Mouse (Mus musculus) embryonic facial prominence, embryonic 15.5 days (tissue): Measurements from ENCODE around the gene Cdh4. TPM values are rescaled to one million over a fixed set of nuclear protein-coding genes. Genes with fewer than 3 reads are reported as not detected.
A peak's percentile ranks its signal among the peaks of the same experiment; 100 is the strongest.

Source experiments
- ATAC-seq: fragments of 200-750 bp; cut with Nextera tagmentation; 2 replicates; pipeline ENCODE4 v1.8.0; 2017; ENCODE audit warnings: low read depth, moderate TSS enrichment; ENCODE audit not compliant: insufficient number of reproducible peaks, low FRiP score, low TSS enrichment
- H3K27ac ChIP-seq: fragments of 300-500 bp; sonication (generic); replicated peaks from 2 replicates; pipeline ENCODE4 v1.5.1; 2015; ENCODE audit warnings: mild to moderate bottlenecking, inconsistent platforms
- H3K27me3 ChIP-seq: fragments of 300-500 bp; sonication (generic); 2 replicates; pipeline ENCODE4 v1.6.1; 2015; ENCODE audit warnings: inconsistent platforms
- H3K36me3 ChIP-seq: fragments of 300-500 bp; sonication (generic); 2 replicates; pipeline ENCODE4 v1.6.1; 2015; ENCODE audit warnings: mild to moderate bottlenecking, inconsistent platforms
- H3K4me1 ChIP-seq: fragments of 300-500 bp; sonication (generic); 2 replicates; pipeline ENCODE4 v1.6.1; 2015; ENCODE audit warnings: inconsistent platforms
- H3K4me2 ChIP-seq: fragments of 300-500 bp; sonication (generic); replicated peaks from 2 replicates; pipeline ENCODE4 v1.6.1; 2015; ENCODE audit warnings: mild to moderate bottlenecking, inconsistent platforms
- H3K4me3 ChIP-seq: fragments of 300-500 bp; sonication (generic); replicated peaks from 2 replicates; pipeline ENCODE4 v1.5.1; 2015; ENCODE audit warnings: mild to moderate bottlenecking, inconsistent platforms
- H3K9ac ChIP-seq: fragments of 300-500 bp; sonication (generic); 2 replicates; pipeline ENCODE4 v1.6.1; 2015; ENCODE audit warnings: inconsistent platforms
- H3K9me3 ChIP-seq: fragments of 300-500 bp; sonication (generic); replicated peaks from 2 replicates; pipeline ENCODE4 v1.6.1; 2016; ENCODE audit warnings: inconsistent platforms
- WGBS: fragments of 180-500 bp; shearing (Covaris S2); methylation state at CpG from one replicate; pipeline ENCODE4 v1.1.7; 2015; 5-methylcytosine and 5-hydroxymethylcytosine counted together
- polyA plus RNA-seq: library from polyadenylated mRNA; unstranded; fragments of >200 nt; fragmentation: Nextera tagmentation; extraction: Ambion mirVana; gene quantifications from 2 replicates; pipeline ENCODE4 v1.2.1, GENCODE M21; 2015

Cdh4 gene
- polyA plus RNA-seq, 1 experiment from 2014 or later, result 10.8 TPM

- H3K27me3 ChIP-seq, result no peaks in the 10 kb centered on the region; the same call in 1 of the 2 replicates
- H3K9me3 ChIP-seq, result no peaks in the 10 kb centered on the region
- H3K4me1 ChIP-seq, result peaks cover 39% of the 10 kb centered on the region
- H3K4me3 ChIP-seq, result no peak overlapping the region
- H3K4me2 ChIP-seq, result no peak overlapping the region
- H3K36me3 ChIP-seq, result no peaks in the 10 kb centered on the region
- 44% methylated on average over 7 of the region's 7 CpGs for WGBS
- H3K27ac ChIP-seq, result no peak overlapping the region
- ATAC-seq, result no peak
- H3K9ac ChIP-seq, result no peak overlapping the region
These were observed 77.7 kb downstream of the Cdh4 start for GRCm38 (mm10) chr2:179519931-179520330.

- H3K9ac ChIP-seq, result no peak overlapping the region
- H3K4me2 ChIP-seq, result no peak overlapping the region
- ATAC-seq, result no peak
- H3K36me3 ChIP-seq, result no peaks in the 10 kb centered on the region
- H3K27me3 ChIP-seq, result no peaks in the 10 kb centered on the region; the same call in 1 of the 2 replicates
- H3K4me1 ChIP-seq, result peaks cover 39% of the 10 kb centered on the region
- no peak overlapping the region for H3K4me3 ChIP-seq
- no peaks in the 10 kb centered on the region for H3K9me3 ChIP-seq
- 72% methylated on average over 6 of the region's 6 CpGs for WGBS
- no peak overlapping the region for H3K27ac ChIP-seq
These were observed 78.7 kb downstream of the Cdh4 start for GRCm38 (mm10) chr2:179520941-179521340.

DNA sequence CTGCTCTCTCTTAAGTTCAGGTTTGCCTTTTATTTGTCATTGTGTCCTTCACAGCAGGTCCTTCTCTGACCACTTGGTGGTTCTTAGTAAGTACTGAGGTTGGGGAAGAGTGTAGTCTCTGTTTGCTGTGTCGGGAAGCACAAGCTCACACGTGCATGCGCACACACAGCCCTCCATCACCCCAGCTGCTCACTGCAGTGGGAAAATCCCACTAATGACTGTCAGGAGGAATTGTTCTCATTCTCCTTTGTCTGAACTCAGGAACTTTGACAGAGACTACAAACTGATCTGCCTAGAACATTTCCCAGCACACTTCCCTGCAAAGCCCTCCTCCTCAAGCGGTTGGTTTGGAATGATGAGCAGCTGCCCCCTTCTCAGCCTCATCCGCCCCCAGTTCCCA is 79.2 kb downstream of the Cdh4 start:
- H3K36me3 ChIP-seq, result no peaks in the 10 kb centered on the region
- no peaks in the 10 kb centered on the region; the same call in 1 of the 2 replicates for H3K27me3 ChIP-seq
- H3K4me1 ChIP-seq, result peaks cover 39% of the 10 kb centered on the region
- no peaks in the 10 kb centered on the region for H3K9me3 ChIP-seq
- WGBS, result 48% methylated on average over 5 of the region's 5 CpGs
- H3K4me3 ChIP-seq, result no peak overlapping the region
- H3K27ac ChIP-seq, result no peak overlapping the region
- H3K9ac ChIP-seq, result no peak overlapping the region
- no peak overlapping the region for H3K4me2 ChIP-seq
- ATAC-seq, result no peak

DNA sequence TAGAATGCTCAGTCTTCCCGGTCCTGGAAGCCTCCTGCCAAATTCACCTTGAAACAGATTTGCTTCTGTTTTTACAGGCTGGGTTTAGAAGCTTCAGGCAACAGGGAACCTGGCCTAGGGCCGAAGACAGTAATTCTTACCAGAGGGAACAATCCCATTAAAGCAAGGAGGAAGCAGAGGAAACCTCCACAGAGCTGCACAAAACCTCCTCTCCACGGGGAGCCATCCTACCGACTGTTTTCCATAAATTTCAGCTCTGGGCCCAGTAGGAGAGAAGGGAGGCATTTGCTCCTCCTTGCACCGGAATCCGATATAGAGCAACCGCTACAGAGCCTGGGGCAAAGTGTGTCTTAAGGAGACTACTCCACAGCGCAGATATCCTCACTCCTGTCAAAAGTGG is 79.9 kb downstream of the Cdh4 start:
- no peak for ATAC-seq
- no peaks in the 10 kb centered on the region; the same call in 1 of the 2 replicates for H3K27me3 ChIP-seq

GRCm38 (mm10) chr2:179526976-179527375 is 84.7 kb downstream of the Cdh4 start:
- ATAC-seq, result no peak
- 66% methylated on average over 7 of the region's 7 CpGs for WGBS
- no peak overlapping the region for H3K27ac ChIP-seq
- no peak overlapping the region for H3K4me3 ChIP-seq
- no peaks in the 10 kb centered on the region for H3K9me3 ChIP-seq
- no peak overlapping the region for H3K4me2 ChIP-seq
- peaks cover 3% of the 10 kb centered on the region; the same call in 1 of the 2 replicates for H3K27me3 ChIP-seq
- H3K9ac ChIP-seq, result no peak overlapping the region
- H3K36me3 ChIP-seq, result no peaks in the 10 kb centered on the region
- peaks cover 9% of the 10 kb centered on the region; the same call in 1 of the 2 replicates for H3K4me1 ChIP-seq

More for the DNA sequence above, 79.9 kb downstream of the Cdh4 start:
- H3K36me3 ChIP-seq, result no peaks in the 10 kb centered on the region
- no peak overlapping the region for H3K4me3 ChIP-seq
- H3K27ac ChIP-seq, result peak overlapping the region; percentile 25; the same call in 1 of the 2 replicates
- H3K9ac ChIP-seq, result no peak overlapping the region
- H3K4me2 ChIP-seq, result no peak overlapping the region
- 6% methylated on average over 8 of the region's 8 CpGs for WGBS
- H3K9me3 ChIP-seq, result no peaks in the 10 kb centered on the region
- H3K4me1 ChIP-seq, result peaks cover 39% of the 10 kb centered on the region

- 53% methylated on average over 7 of the region's 7 CpGs for WGBS
These were observed 88.3 kb downstream of the Cdh4 start for GRCm38 (mm10) chr2:179530436-179531040.

DNA sequence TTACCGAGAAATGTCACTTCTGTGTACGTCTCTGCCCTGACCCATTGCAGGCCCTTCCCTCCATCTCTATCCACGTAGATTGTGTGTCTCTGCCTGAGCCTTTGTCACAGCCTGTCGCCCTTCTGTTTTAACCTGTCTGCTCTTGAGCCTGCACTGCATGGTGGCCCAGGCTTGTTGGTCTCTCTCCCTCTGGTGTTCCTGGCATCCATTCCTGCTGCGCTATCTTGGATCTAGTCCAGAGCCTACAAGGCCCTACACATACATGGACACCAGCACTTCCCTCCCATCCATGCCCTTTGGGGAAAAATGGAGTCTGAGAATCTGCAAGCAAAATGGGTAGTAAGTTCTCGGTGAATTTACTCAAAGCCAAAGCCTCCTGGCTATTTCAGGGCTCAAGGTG is 91.0 kb downstream of the Cdh4 start:
- peaks cover 11% of the 10 kb centered on the region; the same call in 1 of the 2 replicates for H3K27me3 ChIP-seq
- H3K4me2 ChIP-seq, result no peak overlapping the region
- no peak overlapping the region for H3K27ac ChIP-seq
- peaks cover 5% of the 10 kb centered on the region; the same call in 1 of the 2 replicates for H3K4me1 ChIP-seq
- no peaks in the 10 kb centered on the region for H3K9me3 ChIP-seq
- H3K9ac ChIP-seq, result no peak overlapping the region
- no peak overlapping the region for H3K4me3 ChIP-seq
- 70% methylated on average over 6 of the region's 6 CpGs for WGBS
- no peak for ATAC-seq
- no peaks in the 10 kb centered on the region for H3K36me3 ChIP-seq

More at GRCm38 (mm10) chr2:179530436-179531040, 88.3 kb downstream of the Cdh4 start:
- H3K9ac ChIP-seq, result no peak overlapping the region
- no peak overlapping the region for H3K27ac ChIP-seq
- H3K27me3 ChIP-seq, result 0 out of 2 replicates have a peak, but pooled peaks cover 3% of the 10 kb centered on the region
- H3K9me3 ChIP-seq, result no peaks in the 10 kb centered on the region
- no peak for ATAC-seq
- H3K4me2 ChIP-seq, result no peak overlapping the region
- no peak overlapping the region for H3K4me3 ChIP-seq
- no peaks in the 10 kb centered on the region for H3K36me3 ChIP-seq
- H3K4me1 ChIP-seq, result no peaks in the 10 kb centered on the region

DNA sequence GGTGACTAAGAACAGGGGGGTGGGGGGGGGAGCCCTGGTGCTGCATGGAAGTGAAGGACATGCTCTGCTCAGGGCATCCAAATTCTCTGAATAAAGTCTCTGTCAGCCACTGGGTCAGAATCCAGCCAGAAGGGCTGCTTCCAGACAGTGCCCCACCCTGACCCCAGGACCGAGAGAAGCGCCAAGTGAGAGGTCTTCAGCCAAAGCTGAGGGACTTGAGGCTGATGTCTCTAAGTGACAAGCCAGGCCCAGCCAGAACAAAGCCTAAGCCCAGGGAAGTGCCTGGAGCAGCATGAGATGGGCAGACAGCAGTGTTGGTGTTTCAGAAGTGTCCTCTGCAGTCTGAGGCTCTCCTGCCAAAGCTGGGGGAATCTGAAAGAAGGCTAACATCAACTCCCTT is 91.7 kb downstream of the Cdh4 start:
- Histone ChIP-seq H3K27me3 (peaks cover 11% of the 10 kb centered on the region; the same call in 1 of the 2 replicates), H3K36me3 (no peaks in the 10 kb centered on the region), H3K4me3 (no peak overlapping the region), H3K4me2 (no peak overlapping the region), H3K9me3 (no peaks in the 10 kb centered on the region), H3K27ac (no peak overlapping the region), H3K9ac (no peak overlapping the region), H3K4me1 (peaks cover 5% of the 10 kb centered on the region; the same call in 1 of the 2 replicates)
- 43% methylated on average over 2 of the region's 2 CpGs for WGBS
- ATAC-seq, result no peak; the same call in 1 of the 2 replicates

DNA sequence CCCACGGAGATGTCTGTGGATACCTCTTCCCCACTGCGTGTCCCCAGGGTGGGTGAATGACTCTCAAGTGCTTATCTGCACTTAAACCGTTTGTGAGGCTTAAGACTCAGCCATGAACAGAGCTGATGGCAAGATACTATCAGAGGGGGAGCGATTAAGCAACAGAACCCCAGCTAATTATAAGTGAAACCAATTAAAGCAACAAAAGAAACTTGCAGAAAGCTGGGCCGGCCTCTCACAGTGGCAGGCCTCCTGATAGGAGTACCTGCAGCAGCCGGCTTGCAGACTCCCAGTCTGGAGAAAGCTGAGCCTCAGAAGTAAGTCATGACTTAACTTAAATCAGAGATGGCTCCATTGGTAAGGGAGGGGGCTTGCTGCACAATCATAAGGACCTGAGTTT is 93.0 kb downstream of the Cdh4 start:
- no peak for ATAC-seq

GRCm38 (mm10) chr2:179536762-179537161 is 94.5 kb downstream of the Cdh4 start:
- H3K4me3 ChIP-seq, result no peak overlapping the region
- no peak overlapping the region for H3K4me2 ChIP-seq
- no peak for ATAC-seq
- no peak overlapping the region for H3K9ac ChIP-seq
- no peak overlapping the region for H3K27ac ChIP-seq
- peaks cover 5% of the 10 kb centered on the region; the same call in 1 of the 2 replicates for H3K4me1 ChIP-seq
- no peaks in the 10 kb centered on the region for H3K9me3 ChIP-seq
- 18% methylated on average over 2 of the region's 2 CpGs for WGBS
- no peaks in the 10 kb centered on the region for H3K36me3 ChIP-seq
- H3K27me3 ChIP-seq, result peaks cover 8% of the 10 kb centered on the region; the same call in 1 of the 2 replicates

More for the DNA sequence above, 93.0 kb downstream of the Cdh4 start:
- Histone ChIP-seq H3K4me1 (peaks cover 5% of the 10 kb centered on the region; the same call in 1 of the 2 replicates), H3K27ac (no peak overlapping the region), H3K4me2 (no peak overlapping the region), H3K9me3 (no peaks in the 10 kb centered on the region), H3K4me3 (no peak overlapping the region), H3K36me3 (no peaks in the 10 kb centered on the region), H3K27me3 (peaks cover 11% of the 10 kb centered on the region; the same call in 1 of the 2 replicates), H3K9ac (no peak overlapping the region)
- WGBS, result 18% methylated on average over 6 of the region's 6 CpGs

DNA sequence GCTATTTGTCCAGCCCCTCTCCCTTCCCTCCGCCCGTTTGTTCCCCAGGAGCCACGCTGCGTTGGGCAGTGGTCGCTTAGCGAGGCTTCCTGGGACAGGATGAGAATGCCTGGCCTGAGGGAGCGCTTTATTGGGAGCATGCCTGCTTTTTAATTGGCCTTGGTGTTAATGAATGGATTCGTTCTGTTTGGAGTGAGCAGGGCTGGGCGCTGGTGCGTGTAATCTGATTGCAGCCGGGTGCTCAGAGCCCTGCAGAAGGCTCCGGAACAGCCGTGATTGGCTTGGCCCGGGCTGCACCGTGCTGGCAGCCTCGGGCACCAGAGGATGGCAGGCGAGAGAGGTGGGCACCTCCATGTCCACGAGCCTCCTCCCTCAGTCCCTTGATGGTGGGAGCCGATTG is 95.2 kb downstream of the Cdh4 start:
- Histone ChIP-seq H3K27me3 (peaks cover 8% of the 10 kb centered on the region; the same call in 1 of the 2 replicates), H3K4me3 (no peak overlapping the region), H3K4me1 (peaks cover 5% of the 10 kb centered on the region; the same call in 1 of the 2 replicates), H3K27ac (no peak overlapping the region), H3K9ac (no peak overlapping the region), H3K36me3 (no peaks in the 10 kb centered on the region), H3K9me3 (no peaks in the 10 kb centered on the region), H3K4me2 (no peak overlapping the region; the same call in 1 of the 2 replicates)
- ATAC-seq, result no peak; the same call in 1 of the 2 replicates
- 6% methylated on average over 19 of the region's 19 CpGs for WGBS
